Mouse (Mus musculus) intestine, embryonic 15.5 days (tissue): ENCODE data around the gene Hes2. TPM values are rescaled to one million over a fixed set of nuclear protein-coding genes. Genes with fewer than 3 reads are reported as not detected.

Experiments
- ATAC-seq: fragments of 200-750 bp; cut with Nextera tagmentation; 2 replicates; pipeline ENCODE4 v1.8.0; 2017; ENCODE audit warnings: moderate TSS enrichment, moderate library complexity
- H3K27ac ChIP-seq: fragments of 300-500 bp; sonication (generic); 2 replicates; pipeline ENCODE4 v1.5.1; 2015; ENCODE audit warnings: mild to moderate bottlenecking, inconsistent platforms
- H3K27me3 ChIP-seq: fragments of 300-500 bp; sonication (generic); replicated peaks from 2 replicates; pipeline ENCODE4 v1.6.1; 2015; ENCODE audit warnings: inconsistent platforms
- H3K36me3 ChIP-seq: fragments of 300-500 bp; sonication (generic); 2 replicates; pipeline ENCODE4 v1.6.1; 2015; ENCODE audit warnings: inconsistent platforms
- H3K4me1 ChIP-seq: fragments of 300-500 bp; sonication (generic); replicated peaks from 2 replicates; pipeline ENCODE4 v1.6.1; 2015; ENCODE audit warnings: inconsistent platforms
- H3K4me2 ChIP-seq: fragments of 300-500 bp; sonication (generic); replicated peaks from 2 replicates; pipeline ENCODE4 v1.6.1; 2015; ENCODE audit warnings: mild to moderate bottlenecking, inconsistent platforms
- H3K4me3 ChIP-seq: fragments of 300-500 bp; sonication (generic); replicated peaks from 2 replicates; pipeline ENCODE4 v1.5.1; 2015; ENCODE audit warnings: inconsistent platforms
- H3K9ac ChIP-seq: fragments of 300-500 bp; sonication (generic); 2 replicates; pipeline ENCODE4 v1.6.1; 2015; ENCODE audit warnings: inconsistent platforms
- H3K9me3 ChIP-seq: fragments of 300-500 bp; sonication (generic); 2 replicates; pipeline ENCODE4 v1.6.1; 2016; ENCODE audit warnings: inconsistent platforms
- WGBS: fragments of 180-500 bp; shearing (Covaris S2); methylation state at CpG from one replicate; pipeline ENCODE4 v1.1.7; 2015; 5-methylcytosine and 5-hydroxymethylcytosine counted together
- polyA plus RNA-seq: library from polyadenylated mRNA; unstranded; fragments of >200 nt; fragmentation: Nextera tagmentation; extraction: Ambion mirVana; gene quantifications from 2 replicates; pipeline ENCODE4 v1.2.1, GENCODE M21; 2015

Hes2 gene
- polyA plus RNA-seq, 1 experiment from 2014 or later, result 0.30 TPM

GRCm38 (mm10) chr4:152151966-152152544, 6.6 kb upstream of the Hes2 start, which contains the start of gene Espn:
Espn (minus strand) TSS chr4:152152371.
- H3K27ac ChIP-seq, result no peak within 1 kb of the TSS
- no peaks in the 10 kb centered on the region for H3K9me3 ChIP-seq
- peak within 1 kb of the TSS; percentile 26; the same call in 1 of the 2 replicates for H3K9ac ChIP-seq
- peak within 1 kb of the TSS; percentile 40 for H3K4me3 ChIP-seq
- 2% methylated on average over 57 of the region's 57 CpGs for WGBS
- ATAC-seq, result peak; percentile 84
- peaks cover 13% of the 10 kb centered on the region for H3K4me1 ChIP-seq
- H3K4me2 ChIP-seq, result peak within 1 kb of the TSS; percentile 76
- peaks cover 38% of the 10 kb centered on the region for H3K27me3 ChIP-seq
- no peaks in the 10 kb centered on the region for H3K36me3 ChIP-seq

DNA sequence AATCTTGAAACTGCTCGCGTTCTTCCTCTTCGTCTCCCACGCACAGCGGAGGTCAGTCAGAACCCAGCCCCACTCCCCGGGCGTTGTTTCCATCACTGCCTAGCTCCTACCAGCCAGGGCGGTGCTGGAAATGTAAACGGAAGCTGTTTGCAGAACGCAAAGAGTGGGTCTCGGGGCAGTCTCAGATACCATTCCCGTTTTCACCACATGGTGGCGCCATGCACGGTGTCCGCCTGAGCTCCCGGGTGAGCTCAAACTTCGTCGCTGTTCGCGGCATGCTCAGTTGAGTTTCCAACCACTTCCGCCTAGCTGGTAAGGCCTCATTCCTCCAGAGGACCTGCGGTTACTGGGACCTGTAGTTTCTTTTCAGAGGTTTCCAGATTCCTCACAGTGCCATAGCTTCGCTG, 4.9 kb upstream of the Hes2 start:
- H3K9ac ChIP-seq, result no peak overlapping the region
- peak overlapping the region; percentile 19; the same call in 1 of the 2 replicates for H3K4me3 ChIP-seq
- H3K27ac ChIP-seq, result no peak overlapping the region
- H3K9me3 ChIP-seq, result no peaks in the 10 kb centered on the region
- peak; percentile 53 for ATAC-seq
- peaks cover 55% of the 10 kb centered on the region for H3K27me3 ChIP-seq
- 2% methylated on average over 23 of the region's 23 CpGs for WGBS
- H3K4me2 ChIP-seq, result peak overlapping the region; percentile 61
- no peaks in the 10 kb centered on the region for H3K36me3 ChIP-seq
- H3K4me1 ChIP-seq, result peaks cover 23% of the 10 kb centered on the region

- Histone ChIP-seq H3K9me3 (no peaks in the 10 kb centered on the region), H3K4me2 (no peak overlapping the region), H3K27me3 (peaks cover 68% of the 10 kb centered on the region), H3K4me1 (peaks cover 35% of the 10 kb centered on the region), H3K9ac (no peak overlapping the region), H3K36me3 (no peaks in the 10 kb centered on the region), H3K4me3 (no peak overlapping the region), H3K27ac (no peak overlapping the region)
- ATAC-seq, result no peak
- WGBS, result 60% methylated on average over 4 of the region's 4 CpGs
These were observed 3.6 kb upstream of the Hes2 start for GRCm38 (mm10) chr4:152155019-152155418.

- no peaks in the 10 kb centered on the region for H3K36me3 ChIP-seq
- H3K27me3 ChIP-seq, result peaks cover 59% of the 10 kb centered on the region
- WGBS, result 14% methylated on average over 21 of the region's 21 CpGs
- no peaks in the 10 kb centered on the region for H3K9me3 ChIP-seq
- H3K4me2 ChIP-seq, result peak overlapping the region; percentile 59
- no peak for ATAC-seq
- H3K27ac ChIP-seq, result no peak overlapping the region
- peaks cover 38% of the 10 kb centered on the region for H3K4me1 ChIP-seq
- H3K4me3 ChIP-seq, result peak overlapping the region; percentile 27
- H3K9ac ChIP-seq, result no peak overlapping the region
These were observed 685 bp upstream of the Hes2 start for GRCm38 (mm10) chr4:152157779-152158584.

DNA sequence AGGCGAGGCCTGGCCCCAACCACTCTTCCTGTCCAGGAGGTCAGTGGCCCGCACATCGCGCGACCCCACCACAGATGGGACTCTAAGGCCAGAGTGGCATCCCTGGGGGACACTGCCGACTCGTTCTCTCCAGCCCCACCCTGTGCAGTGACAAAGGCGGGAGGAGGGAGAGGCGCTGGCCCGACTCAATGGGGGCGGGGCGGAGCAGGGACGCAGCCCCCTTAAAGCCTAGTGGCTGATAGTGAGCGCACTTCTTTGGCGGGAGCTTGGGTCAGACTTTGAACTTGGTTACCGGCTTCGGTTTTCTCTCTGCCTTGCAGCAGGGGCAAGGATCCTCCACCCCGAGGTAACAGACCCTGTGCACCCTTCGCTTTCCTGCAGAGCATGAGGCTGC, 615 bp downstream of the Hes2 start:
- no peaks in the 10 kb centered on the region for H3K9me3 ChIP-seq
- H3K4me2 ChIP-seq, result peak overlapping the region; percentile 59
- peaks cover 34% of the 10 kb centered on the region for H3K4me1 ChIP-seq
- 4% methylated on average over 17 of the region's 19 CpGs for WGBS
- peak overlapping the region; percentile 27 for H3K4me3 ChIP-seq
- no peaks in the 10 kb centered on the region for H3K36me3 ChIP-seq
- peaks cover 54% of the 10 kb centered on the region for H3K27me3 ChIP-seq
- no peak overlapping the region for H3K9ac ChIP-seq
- no peak overlapping the region for H3K27ac ChIP-seq
- ATAC-seq, result peak; percentile 12; the same call in 1 of the 2 replicates

DNA sequence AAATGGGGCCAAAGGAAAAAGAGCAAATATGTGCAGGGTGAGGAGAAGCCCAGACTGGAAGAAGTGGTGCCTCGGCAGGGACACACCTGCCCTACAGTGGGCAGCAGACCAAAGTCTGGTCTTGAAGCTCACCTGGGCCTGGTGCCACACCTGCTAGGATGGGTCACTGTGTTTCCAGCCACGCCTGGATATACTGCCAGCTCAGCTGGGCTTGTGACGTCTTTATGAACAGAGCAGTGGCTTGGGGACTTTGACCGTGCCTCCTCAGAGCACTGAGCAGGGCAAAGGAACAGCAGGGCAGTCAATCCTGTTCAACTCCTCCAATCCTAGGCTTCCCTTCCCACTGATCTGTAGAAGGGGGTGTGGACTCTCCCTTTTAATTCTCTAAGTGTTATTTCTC, 2.1 kb downstream of the Hes2 start:
- Histone ChIP-seq H3K4me3 (no peak overlapping the region), H3K36me3 (no peaks in the 10 kb centered on the region), H3K4me2 (peak overlapping the region; percentile 59; the same call in 1 of the 2 replicates), H3K9ac (no peak overlapping the region), H3K4me1 (peaks cover 34% of the 10 kb centered on the region), H3K9me3 (no peaks in the 10 kb centered on the region), H3K27me3 (peaks cover 51% of the 10 kb centered on the region), H3K27ac (peak overlapping the region; percentile 33; the same call in 1 of the 2 replicates)
- peak; percentile 87 for ATAC-seq
- WGBS, result 23% methylated on average over 4 of the region's 4 CpGs

GRCm38 (mm10) chr4:152161601-152162000, 2.9 kb downstream of the Hes2 start:
- Histone ChIP-seq H3K27ac (no peak overlapping the region), H3K36me3 (no peaks in the 10 kb centered on the region), H3K4me1 (peaks cover 34% of the 10 kb centered on the region), H3K4me3 (no peak overlapping the region), H3K27me3 (peaks cover 51% of the 10 kb centered on the region), H3K4me2 (no peak overlapping the region), H3K9me3 (no peaks in the 10 kb centered on the region), H3K9ac (no peak overlapping the region)
- ATAC-seq, result no peak
- WGBS, result 57% methylated on average over 6 of the region's 6 CpGs

- 81% methylated on average over 2 of the region's 2 CpGs for WGBS
- Histone ChIP-seq H3K4me1 (peaks cover 34% of the 10 kb centered on the region), H3K27me3 (peaks cover 44% of the 10 kb centered on the region), H3K4me2 (no peak overlapping the region), H3K36me3 (no peaks in the 10 kb centered on the region), H3K27ac (no peak overlapping the region), H3K4me3 (no peak overlapping the region), H3K9me3 (no peaks in the 10 kb centered on the region), H3K9ac (no peak overlapping the region)
- no peak for ATAC-seq
These were observed 4.1 kb downstream of the Hes2 start for GRCm38 (mm10) chr4:152162748-152163147.

- Histone ChIP-seq H3K27ac (no peak overlapping the region), H3K36me3 (no peaks in the 10 kb centered on the region), H3K27me3 (peaks cover 18% of the 10 kb centered on the region), H3K9me3 (no peaks in the 10 kb centered on the region), H3K4me2 (no peak overlapping the region; the same call in 1 of the 2 replicates), H3K4me3 (no peak overlapping the region), H3K9ac (no peak overlapping the region), H3K4me1 (peaks cover 9% of the 10 kb centered on the region)
- ATAC-seq, result no peak
- WGBS, result 19% methylated on average over 22 of the region's 22 CpGs
These were observed 6.6 kb downstream of the Hes2 start for GRCm38 (mm10) chr4:152165036-152165931.

- Histone ChIP-seq H3K4me3 (no peak overlapping the region), H3K9me3 (no peaks in the 10 kb centered on the region), H3K9ac (no peak overlapping the region), H3K4me2 (no peak overlapping the region), H3K27me3 (peaks cover 3% of the 10 kb centered on the region; the same call in 1 of the 2 replicates), H3K4me1 (no peaks in the 10 kb centered on the region), H3K36me3 (no peaks in the 10 kb centered on the region), H3K27ac (no peak overlapping the region)
- no peak for ATAC-seq
- 48% methylated on average over 8 of the region's 8 CpGs for WGBS
These were observed 9.4 kb downstream of the Hes2 start for GRCm38 (mm10) chr4:152168052-152168451.

DNA sequence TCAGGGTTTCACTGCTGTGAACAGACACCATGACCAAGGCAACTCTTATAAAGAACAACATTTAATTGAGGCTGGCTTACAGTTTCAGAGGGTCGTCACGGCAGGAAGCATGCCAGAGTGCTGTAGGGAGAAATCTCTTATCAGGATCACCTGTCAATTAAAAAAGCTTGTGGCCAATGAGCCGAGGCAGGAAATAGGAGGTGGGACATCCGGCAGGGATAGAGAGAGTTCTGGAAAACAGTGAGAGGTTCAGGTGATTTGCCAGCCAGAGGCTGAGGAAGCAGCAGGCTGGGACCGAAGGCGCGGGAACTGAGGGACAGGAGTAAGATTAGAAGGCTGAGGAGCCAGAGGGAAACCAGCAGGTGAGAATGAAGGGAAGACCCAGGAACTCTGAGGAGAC, 10.4 kb downstream of the Hes2 start:
- Histone ChIP-seq H3K4me3 (no peak overlapping the region), H3K36me3 (no peaks in the 10 kb centered on the region), H3K27me3 (peaks cover 9% of the 10 kb centered on the region), H3K27ac (no peak overlapping the region), H3K4me1 (no peaks in the 10 kb centered on the region), H3K4me2 (no peak overlapping the region), H3K9me3 (no peaks in the 10 kb centered on the region), H3K9ac (no peak overlapping the region)
- 77% methylated on average over 7 of the region's 7 CpGs for WGBS
- ATAC-seq, result no peak

GRCm38 (mm10) chr4:152170286-152170685, 11.6 kb downstream of the Hes2 start:
- no peaks in the 10 kb centered on the region for H3K4me1 ChIP-seq
- no peak for ATAC-seq
- H3K9ac ChIP-seq, result no peak overlapping the region
- no peak overlapping the region for H3K4me3 ChIP-seq
- H3K27me3 ChIP-seq, result peaks cover 10% of the 10 kb centered on the region
- H3K27ac ChIP-seq, result no peak overlapping the region
- H3K4me2 ChIP-seq, result no peak overlapping the region
- no peaks in the 10 kb centered on the region for H3K36me3 ChIP-seq
- 79% methylated on average over 10 of the region's 10 CpGs for WGBS
- H3K9me3 ChIP-seq, result no peaks in the 10 kb centered on the region
